Mouse (Mus musculus) lung, postnatal 36 days (tissue): ENCODE results near the gene Nup50.

Experiments used
- DNase-seq: peaks from one replicate; pipeline ENCODE4 v3.0.0; 2022; ENCODE audit warnings: mixed read lengths

Gene Nup50

DNA sequence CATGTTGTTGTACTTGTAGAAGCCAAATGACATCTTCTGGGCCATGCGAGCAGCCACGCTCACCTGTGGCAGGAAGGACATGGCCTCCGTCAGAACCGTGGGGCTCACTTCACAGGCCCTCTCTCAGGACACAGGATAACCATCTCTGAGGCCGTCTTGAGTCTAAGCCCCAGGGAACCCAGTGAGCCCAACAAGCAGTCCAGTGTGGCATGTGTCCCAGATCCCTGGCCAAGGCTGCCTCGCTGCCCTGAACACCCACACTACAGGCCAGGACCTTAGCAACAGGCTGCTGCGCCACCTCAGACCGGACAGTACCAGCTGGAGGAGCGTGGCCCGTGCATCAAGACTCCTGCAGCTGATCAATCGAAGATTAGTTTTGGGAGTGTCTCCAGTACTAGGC, 30.0 kb downstream of the Nup50 start:
- DNase-seq = no peak

DNA sequence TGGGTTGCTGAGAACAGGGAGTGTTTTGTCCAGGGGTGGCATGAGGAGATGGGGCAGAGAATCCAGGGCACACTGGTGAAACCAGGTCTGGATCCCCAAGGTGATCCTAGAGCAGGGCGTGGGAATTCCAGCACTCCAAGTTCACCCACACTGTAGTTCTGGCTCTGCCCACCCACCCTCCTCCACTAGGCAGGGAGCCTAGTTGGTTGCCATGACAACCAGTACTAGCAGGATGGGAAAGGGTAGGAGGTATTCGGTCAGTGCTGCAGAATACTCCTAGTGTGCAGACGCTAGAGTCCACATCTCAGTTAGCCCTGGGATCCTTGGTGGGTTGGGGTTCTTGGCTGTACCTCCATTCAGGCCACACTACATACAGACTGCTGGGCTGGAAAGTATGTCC, 34.6 kb downstream of the Nup50 start:
- no peak for DNase-seq

DNA sequence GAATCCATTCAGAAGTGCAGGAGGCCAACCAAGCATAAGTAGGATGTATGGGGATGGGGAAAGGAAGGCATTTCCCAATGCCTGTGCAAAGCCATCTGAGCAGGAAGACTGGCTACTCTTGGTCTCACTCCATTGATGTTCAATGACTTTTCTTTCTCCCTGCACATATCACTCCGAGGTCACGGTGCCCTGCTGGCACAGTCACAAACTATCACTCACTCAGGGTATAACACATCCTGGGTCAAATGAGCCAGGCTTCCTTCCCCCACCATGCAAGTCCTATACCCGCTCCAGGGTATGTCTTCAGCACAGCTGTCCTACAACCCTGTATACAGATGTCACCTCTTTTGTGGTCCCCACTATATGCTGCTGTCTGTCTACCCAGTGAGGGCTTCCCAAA, 35.1 kb downstream of the Nup50 start:
- DNase-seq = no peak

DNA sequence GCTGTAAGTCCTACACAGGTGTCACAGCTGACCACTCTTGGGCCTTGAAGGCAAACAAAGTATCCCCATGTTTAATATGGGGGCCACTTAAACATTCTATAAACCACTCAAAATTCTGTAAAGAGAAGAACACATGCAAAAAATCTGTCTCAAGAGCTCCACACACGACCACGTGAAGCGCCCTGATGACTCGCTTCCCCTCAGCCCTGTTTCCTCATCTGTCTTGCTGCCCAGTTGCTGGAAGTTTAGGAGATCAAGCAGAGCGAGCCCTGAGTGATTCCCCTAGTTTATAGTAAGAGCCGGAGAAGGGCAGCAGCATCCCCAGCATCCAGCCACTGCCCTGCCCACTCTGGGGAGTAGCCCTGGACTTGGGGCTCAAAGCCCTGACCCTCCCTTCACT, 36.7 kb downstream of the Nup50 start:
- DNase-seq = no peak

- DNase-seq = no peak
These were observed 37.5 kb downstream of the Nup50 start for GRCm38 (mm10) chr15:84960692-84961091.

DNA sequence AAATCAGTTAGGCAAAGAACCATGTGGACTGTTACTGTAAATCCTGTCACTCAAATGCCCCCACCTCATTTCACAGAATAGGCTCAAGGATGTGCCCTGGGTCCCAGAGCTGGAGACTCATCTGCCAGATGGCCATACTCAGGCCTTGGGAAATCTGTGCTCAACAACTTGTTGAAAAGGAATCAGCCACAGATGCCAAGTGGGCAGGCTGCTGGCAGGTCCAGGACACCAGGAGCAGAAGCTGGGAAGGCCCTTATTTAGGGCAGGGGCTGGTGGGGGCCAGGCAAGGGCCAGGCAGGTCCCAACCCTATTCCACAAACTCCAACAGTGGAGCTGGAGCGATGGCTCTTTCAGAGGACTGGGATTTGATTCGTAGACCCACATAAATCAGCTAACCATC, 39.3 kb downstream of the Nup50 start:
- DNase-seq = no peak

GRCm38 (mm10) chr15:84964771-84965170, 41.6 kb downstream of the Nup50 start:
- no peak for DNase-seq

DNA sequence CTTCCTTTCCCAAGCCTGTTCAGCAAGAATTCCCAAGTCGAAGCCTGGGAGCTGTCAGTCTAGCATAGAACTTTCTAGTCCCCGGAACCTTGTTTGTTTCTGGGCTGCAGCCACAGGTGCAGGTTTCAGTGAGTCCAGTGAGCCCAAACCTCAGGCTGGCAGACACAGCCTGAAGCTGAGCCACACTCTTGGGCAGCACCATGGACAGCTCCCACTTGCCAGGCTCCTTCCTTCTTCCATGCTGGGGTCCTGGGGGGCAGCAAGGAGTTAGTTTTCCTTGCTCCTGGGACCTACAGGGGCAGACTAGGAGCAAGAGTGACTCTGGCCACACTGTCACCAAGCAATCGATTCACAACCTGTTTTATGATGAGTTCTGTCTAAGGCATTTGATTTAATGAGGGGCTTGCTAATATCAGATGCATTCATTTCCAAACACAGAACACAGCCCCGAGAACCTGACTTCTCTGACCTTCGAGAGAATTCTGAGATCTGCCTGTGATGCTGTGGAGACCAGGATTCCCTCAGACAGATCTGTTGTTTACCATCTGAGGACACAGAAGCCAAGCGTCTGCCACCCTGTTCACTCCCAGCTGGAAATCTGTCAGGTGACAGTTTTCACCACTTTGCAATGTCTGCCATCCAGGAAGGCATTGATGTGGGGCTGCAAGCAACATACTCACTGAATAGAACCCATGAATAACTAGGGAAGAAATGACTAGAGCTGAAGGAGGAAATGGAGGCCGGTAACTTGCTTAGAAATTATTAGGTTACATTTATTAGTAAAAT, 42.6 kb downstream of the Nup50 start:
- peak; percentile 42 for DNase-seq

GRCm38 (mm10) chr15:84968534-84968933, 45.3 kb downstream of the Nup50 start:
- no peak for DNase-seq

DNA sequence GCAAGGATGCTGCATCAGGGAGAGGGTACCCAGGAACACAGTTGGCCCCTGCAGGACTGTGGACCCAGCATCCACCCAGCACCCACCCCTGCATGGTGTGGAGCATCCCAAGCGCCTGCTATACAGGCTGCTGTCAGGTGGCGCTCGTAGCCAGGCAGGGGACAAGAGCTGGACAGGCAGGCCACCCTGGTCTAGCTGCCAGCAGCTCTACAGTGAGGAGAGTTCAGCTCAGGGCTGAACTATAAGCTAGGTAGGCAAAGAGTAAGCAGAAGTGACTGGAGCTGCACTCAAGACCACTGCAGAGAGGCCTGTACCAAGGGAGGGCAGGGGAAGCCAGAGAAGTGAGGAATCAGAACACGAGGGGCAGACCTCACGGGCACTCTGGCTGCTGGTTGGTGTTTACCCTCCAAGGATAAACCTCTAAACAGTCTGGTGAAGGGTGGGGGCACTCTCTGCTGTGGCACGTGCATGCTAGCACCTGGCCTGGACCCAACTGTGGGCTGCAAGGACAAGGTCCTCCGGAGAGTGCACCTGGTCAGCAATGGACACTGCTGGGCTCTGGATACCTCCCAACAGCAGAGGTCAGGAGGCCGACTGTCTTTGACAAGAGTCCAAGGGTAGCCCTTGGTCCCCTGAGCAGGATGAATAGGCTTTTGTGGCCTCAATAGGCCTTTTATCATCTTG, 49.8 kb downstream of the Nup50 start:
- no peak for DNase-seq

GRCm38 (mm10) chr15:84973544-84973871, 50.3 kb downstream of the Nup50 start:
- DNase-seq = no peak

DNA sequence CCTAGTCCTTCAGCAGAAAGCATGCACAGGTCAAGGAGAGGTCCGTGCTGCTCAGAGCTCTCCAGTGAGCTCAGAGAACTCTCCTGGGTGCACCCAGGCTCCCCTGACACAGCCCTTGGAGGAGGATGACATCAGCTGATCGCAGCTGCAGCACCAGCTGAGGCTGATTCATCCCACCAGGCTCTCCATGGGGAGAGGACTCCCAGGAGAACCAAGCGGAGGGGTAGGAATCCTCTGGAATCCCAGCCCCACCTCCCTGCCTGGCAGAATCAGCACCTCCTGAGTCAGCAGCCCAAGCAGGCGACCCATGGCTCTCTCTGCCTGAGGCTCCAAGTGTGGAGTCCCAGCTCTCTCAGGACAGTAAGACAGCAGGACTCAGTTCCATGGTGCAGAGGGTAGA, 52.5 kb downstream of the Nup50 start:
- no peak for DNase-seq

- DNase-seq = peak; percentile 50
These were observed 58.5 kb downstream of the Nup50 start for GRCm38 (mm10) chr15:84981609-84982313.

GRCm38 (mm10) chr15:84982888-84983287, 59.7 kb downstream of the Nup50 start:
- peak; percentile 20 for DNase-seq

GRCm38 (mm10) chr15:84983721-84984120, 60.5 kb downstream of the Nup50 start:
- no peak for DNase-seq

DNA sequence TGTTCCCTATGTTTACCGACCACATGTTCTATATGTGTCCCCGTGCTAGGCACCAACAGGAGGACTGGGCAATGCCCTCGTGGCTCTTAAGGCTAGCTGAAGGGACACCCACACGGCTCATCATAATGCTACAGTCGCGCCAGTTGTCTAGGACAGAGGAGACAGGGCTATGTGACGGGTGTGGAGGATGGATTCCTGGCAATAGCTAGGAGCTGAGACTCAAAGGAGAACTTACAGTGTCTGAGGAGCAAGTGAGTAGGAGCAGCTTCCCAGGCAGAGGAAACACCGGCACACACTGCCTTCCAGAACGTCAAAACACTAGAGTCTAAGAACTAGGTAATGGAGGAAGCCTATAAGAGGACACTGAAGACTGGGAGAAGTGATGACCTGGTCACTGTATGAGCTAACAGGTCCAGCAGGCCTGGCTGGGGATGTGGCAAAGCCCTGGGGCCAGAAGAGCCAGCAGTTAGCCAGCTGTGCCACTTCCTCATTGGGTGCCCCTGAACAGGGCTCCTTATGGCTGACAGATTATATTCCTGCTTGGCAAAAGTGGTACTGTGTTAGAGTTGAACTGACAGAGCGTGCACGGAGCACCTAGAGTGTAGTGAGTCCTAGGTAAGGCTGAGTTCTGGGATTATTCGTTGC, 62.4 kb downstream of the Nup50 start:
- peak; percentile 34 for DNase-seq

DNA sequence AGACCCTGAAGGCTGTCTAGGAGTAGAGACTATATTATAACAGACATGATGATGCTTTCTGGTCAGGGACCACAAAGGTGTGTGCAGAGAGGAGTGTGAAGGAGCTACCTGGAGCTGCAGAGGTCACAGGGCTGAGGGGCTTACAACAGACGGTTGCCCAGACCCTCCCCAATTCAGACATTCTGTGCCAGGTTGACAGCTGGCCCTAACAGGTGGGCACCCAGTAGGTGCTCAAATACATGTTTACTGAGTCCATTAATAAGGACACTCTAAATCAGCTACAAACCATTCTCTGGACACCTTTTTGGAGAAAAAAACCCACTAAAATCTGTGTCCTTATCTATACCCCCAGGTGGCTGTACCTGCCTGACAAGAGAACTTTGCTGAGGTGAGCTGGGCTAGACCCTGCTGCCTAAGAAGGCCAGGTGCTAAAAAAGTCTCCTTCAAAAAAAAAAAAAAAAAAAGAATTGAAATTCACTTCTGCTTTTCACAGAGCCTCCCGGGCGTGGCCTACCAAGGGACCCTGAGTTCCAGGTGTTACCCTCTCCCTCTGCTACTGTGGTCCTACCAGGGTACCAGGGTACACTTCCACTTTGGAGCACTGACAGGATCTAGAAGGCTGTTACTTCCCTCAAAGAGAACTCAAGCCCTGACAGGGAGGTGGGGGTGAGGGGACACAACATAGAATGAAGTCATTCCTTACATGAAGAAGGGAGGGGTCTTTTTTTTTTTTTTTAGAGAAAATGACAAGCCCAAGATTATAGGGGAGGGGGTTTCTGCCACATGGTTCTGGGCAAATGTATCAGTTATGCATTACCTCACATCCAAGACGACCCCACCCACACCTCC, 63.2 kb downstream of the Nup50 start:
- peak; percentile 39 for DNase-seq

DNA sequence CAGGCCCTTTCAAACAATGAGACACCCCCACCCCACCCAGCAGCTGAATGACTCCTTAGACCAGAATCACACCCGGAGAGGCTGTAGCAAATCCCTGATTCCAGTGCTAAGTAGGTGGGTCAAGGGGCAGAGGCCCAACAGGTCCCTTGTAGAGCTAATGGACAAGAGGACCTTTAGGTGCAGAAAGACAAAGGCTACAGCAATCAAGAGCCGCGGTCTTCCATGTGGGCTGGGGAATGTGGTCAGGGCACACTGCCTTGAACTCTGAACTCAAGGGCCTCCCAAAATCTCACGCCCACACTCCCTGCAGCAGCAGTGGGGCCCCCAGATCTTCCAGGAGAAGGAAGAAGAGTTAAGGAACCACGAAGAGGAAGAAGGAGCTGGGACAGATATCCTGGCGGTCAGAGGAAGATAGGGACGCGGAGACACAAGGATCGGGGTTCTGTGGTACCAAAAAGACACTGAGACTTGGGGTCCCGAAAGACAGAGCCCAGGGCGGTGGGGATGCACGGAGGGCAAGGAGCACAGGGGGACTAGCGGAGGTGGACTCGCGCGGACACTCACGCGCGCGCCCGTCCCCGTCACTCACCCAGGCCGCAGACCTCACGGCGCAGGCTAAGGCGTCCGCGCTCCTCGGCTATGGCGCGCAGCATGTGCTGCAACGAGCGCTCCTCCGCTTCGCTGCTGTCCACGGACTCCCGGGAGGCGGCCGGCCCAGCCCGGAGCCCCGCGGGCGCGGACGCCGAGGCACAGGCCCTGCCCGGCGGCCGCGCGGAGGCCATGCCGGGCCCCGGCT, 64.0 kb downstream of the Nup50 start:
- peak; percentile 36 for DNase-seq

GRCm38 (mm10) chr15:84987874-84988825, 64.9 kb downstream of the Nup50 start, which contains the start of gene 5031439G07Rik:
TSS of gene 5031439G07Rik (minus strand) at chr15:84988551.
- peak; percentile 97 for DNase-seq

GRCm38 (mm10) chr15:84989098-84989497, 65.9 kb downstream of the Nup50 start:
- DNase-seq = no peak
